Mouse (Mus musculus) hindbrain, postnatal 0 days (tissue): ENCODE measurements at regions not wholly inside any gene's neighbourhood (a gene's known extent, or its start where the extent isn't known, plus 50 kb on each side); places are given as distances from the start of the nearest gene placed in this dataset.

Experiments
- ATAC-seq: fragments of 200-750 bp; cut with Nextera tagmentation; 2 replicates; pipeline ENCODE4 v1.8.0; 2017; ENCODE audit warnings: mild to moderate bottlenecking, moderate TSS enrichment, moderate library complexity
- DNase-seq: peaks from one replicate; pipeline ENCODE4 v3.0.0-alpha.2; 2015; ENCODE audit warnings: low spot score
- H3K27ac ChIP-seq: fragments of 300-500 bp; sonication (generic); 2 replicates; pipeline ENCODE4 v1.5.1; 2014; ENCODE audit warnings: mild to moderate bottlenecking
- H3K27me3 ChIP-seq: fragments of 300-500 bp; sonication (generic); 2 replicates; pipeline ENCODE4 v1.6.1; 2014; ENCODE audit warnings: low read length, mixed read lengths; ENCODE audit not compliant: insufficient read depth
- H3K36me3 ChIP-seq: fragments of 300-500 bp; sonication (generic); 2 replicates; pipeline ENCODE4 v1.6.1; 2014; ENCODE audit warnings: low read length, mixed read lengths; ENCODE audit not compliant: insufficient read depth
- H3K4me1 ChIP-seq: fragments of 300-500 bp; sonication (generic); 2 replicates; pipeline ENCODE4 v1.6.1; 2014; ENCODE audit warnings: antibody characterized with exemption, low read length, mixed read lengths; ENCODE audit not compliant: insufficient read depth
- H3K4me2 ChIP-seq: fragments of 300-500 bp; sonication (generic); 2 replicates; pipeline ENCODE4 v1.6.1; 2014; ENCODE audit warnings: low read depth, mild to moderate bottlenecking, low read length, moderate library complexity, mixed read lengths
- H3K4me3 ChIP-seq: fragments of 300-500 bp; sonication (generic); 2 replicates; pipeline ENCODE4 v1.5.1; 2014; ENCODE audit warnings: low read length
- H3K9ac ChIP-seq: fragments of 300-500 bp; sonication (generic); replicated peaks from 2 replicates; pipeline ENCODE4 v1.6.1; 2014; ENCODE audit warnings: mild to moderate bottlenecking, low read length, moderate library complexity, mixed read lengths
- H3K9me3 ChIP-seq: fragments of 300-500 bp; sonication (generic); 2 replicates; pipeline ENCODE4 v1.6.1; 2016; ENCODE audit warnings: low read length, mixed read lengths
- CTCF ChIP-seq: IDR thresholded peaks from 2 replicates; pipeline ENCODE4 v1.5.1; 2016; ENCODE audit warnings: antibody characterized with exemption, control low read depth, low read depth
- WGBS: fragments of 180-500 bp; shearing (Covaris S2); extraction: QIAGEN DNeasy Blood & Tissue Kit; methylation state at CpG from one replicate; pipeline ENCODE4 v1.1.7; 2014; 5-methylcytosine and 5-hydroxymethylcytosine counted together

- DNase-seq = no peak
- TF ChIP-seq CTCF = no peak
- Histone ChIP-seq H3K9ac (no peak overlapping the region), H3K27me3 (no peaks in the 10 kb centered on the region), H3K4me3 (no peak overlapping the region), H3K27ac (no peak overlapping the region), H3K36me3 (no peaks in the 10 kb centered on the region), H3K9me3 (no peaks in the 10 kb centered on the region), H3K4me2 (no peak overlapping the region), H3K4me1 (no peaks in the 10 kb centered on the region)
- ATAC-seq = no peak
- 81% methylated on average over 7 of the region's 7 CpGs for WGBS
Measured at GRCm38 (mm10) chr8:92302694-92303093, 54.7 kb upstream of the Irx5 start.

- Histone ChIP-seq H3K4me3 (no peak overlapping the region), H3K27ac (no peak overlapping the region), H3K9me3 (no peaks in the 10 kb centered on the region), H3K4me1 (no peaks in the 10 kb centered on the region), H3K9ac (no peak overlapping the region), H3K36me3 (no peaks in the 10 kb centered on the region), H3K27me3 (no peaks in the 10 kb centered on the region), H3K4me2 (no peak overlapping the region)
- no peak for TF ChIP-seq CTCF
- no peak for ATAC-seq
- no peak for DNase-seq
- WGBS = 94% methylated on average over 3 of the region's 3 CpGs
Measured at GRCm38 (mm10) chr8:92301029-92301428, 56.4 kb upstream of the Irx5 start.

GRCm38 (mm10) chr8:92286841-92287811, 70.3 kb upstream of the Irx5 start:
- no peak overlapping the region for H3K27ac ChIP-seq
- 80% methylated on average over 26 of the region's 26 CpGs for WGBS
- H3K9me3 ChIP-seq = no peaks in the 10 kb centered on the region
- H3K27me3 ChIP-seq = no peaks in the 10 kb centered on the region
- H3K9ac ChIP-seq = no peak overlapping the region
- H3K4me3 ChIP-seq = no peak overlapping the region
- no peaks in the 10 kb centered on the region for H3K36me3 ChIP-seq
- H3K4me2 ChIP-seq = no peak overlapping the region
- H3K4me1 ChIP-seq = no peaks in the 10 kb centered on the region
- no peak for TF ChIP-seq CTCF
- no peak for ATAC-seq
- no peak for DNase-seq

GRCm38 (mm10) chr8:92275755-92276154, 81.7 kb upstream of the Irx5 start:
- Histone ChIP-seq H3K4me2 (no peak overlapping the region), H3K4me3 (no peak overlapping the region), H3K36me3 (no peaks in the 10 kb centered on the region), H3K4me1 (no peaks in the 10 kb centered on the region), H3K9me3 (no peaks in the 10 kb centered on the region), H3K27ac (no peak overlapping the region), H3K27me3 (no peaks in the 10 kb centered on the region), H3K9ac (no peak overlapping the region)
- ATAC-seq (no peak), DNase-seq (no peak)
- 90% methylated on average over 5 of the region's 5 CpGs for WGBS
- TF ChIP-seq CTCF = no peak

- no peak overlapping the region for H3K9ac ChIP-seq
- no peak for DNase-seq
- no peaks in the 10 kb centered on the region for H3K36me3 ChIP-seq
- WGBS = 93% methylated on average over 1 of the region's 1 CpGs
- H3K27ac ChIP-seq = no peak overlapping the region
- H3K4me3 ChIP-seq = no peak overlapping the region
- no peak for TF ChIP-seq CTCF
- no peaks in the 10 kb centered on the region for H3K4me1 ChIP-seq
- H3K9me3 ChIP-seq = no peaks in the 10 kb centered on the region
- H3K4me2 ChIP-seq = no peak overlapping the region
- no peaks in the 10 kb centered on the region for H3K27me3 ChIP-seq
- no peak for ATAC-seq
Measured at GRCm38 (mm10) chr8:92272726-92273125, 84.7 kb upstream of the Irx5 start.

- H3K27me3 ChIP-seq = no peaks in the 10 kb centered on the region
- H3K4me1 ChIP-seq = no peaks in the 10 kb centered on the region
- H3K4me2 ChIP-seq = no peak overlapping the region
- WGBS = 82% methylated on average over 5 of the region's 5 CpGs
- no peak for TF ChIP-seq CTCF
- no peak overlapping the region for H3K4me3 ChIP-seq
- H3K9me3 ChIP-seq = no peaks in the 10 kb centered on the region
- H3K9ac ChIP-seq = no peak overlapping the region
- no peak overlapping the region for H3K27ac ChIP-seq
- DNase-seq (no peak), ATAC-seq (no peak)
- H3K36me3 ChIP-seq = no peaks in the 10 kb centered on the region
Measured at GRCm38 (mm10) chr8:92272073-92272472, 85.4 kb upstream of the Irx5 start.

GRCm38 (mm10) chr8:92270636-92271035, 86.8 kb upstream of the Irx5 start:
- H3K27ac ChIP-seq = no peak overlapping the region
- TF ChIP-seq CTCF = no peak
- H3K4me1 ChIP-seq = no peaks in the 10 kb centered on the region
- no peak overlapping the region for H3K4me2 ChIP-seq
- DNase-seq = no peak
- H3K9ac ChIP-seq = no peak overlapping the region
- no peaks in the 10 kb centered on the region for H3K27me3 ChIP-seq
- H3K4me3 ChIP-seq = no peak overlapping the region
- no peaks in the 10 kb centered on the region for H3K9me3 ChIP-seq
- H3K36me3 ChIP-seq = no peaks in the 10 kb centered on the region
- ATAC-seq = no peak
